23 mouse cellular contexts compared by ENCODE assay signal in the genomic region with DNA sequence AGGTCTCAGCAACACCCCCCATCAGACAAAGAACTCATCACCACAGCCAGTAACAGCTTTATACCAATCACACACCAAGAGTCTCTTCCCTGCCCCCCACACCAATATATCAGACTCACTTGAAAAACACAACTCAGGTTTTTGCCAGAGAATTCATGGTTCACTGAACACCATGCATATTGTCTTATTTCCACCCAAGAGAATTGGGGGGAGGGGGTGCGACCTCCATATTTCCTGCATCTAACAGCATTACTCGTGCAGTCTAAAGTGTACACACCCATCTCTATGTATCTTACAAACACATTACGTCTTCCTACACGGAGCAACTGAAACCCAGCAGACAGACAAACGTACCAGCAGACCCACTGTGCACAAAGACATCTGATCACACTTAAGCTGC. TPM values are rescaled to one million over a fixed set of nuclear protein-coding genes. Genes with fewer than 3 reads are reported as not detected.
"Had no signal": no experiment of that assay in that cellular context is flagged by ENCODE, and none has a peak within 500 bp of the region (broad histone marks: within the 10 kb centered on the region; RNA-seq: fewer than 3 reads in every experiment).

No protein-coding gene starts in this region.

- ATAC-seq: intestine, postnatal 0 days; liver, postnatal 0 days; lung, postnatal 0 days; midbrain, embryonic 16.5 days had no signal

- H3K4me3 ChIP-seq: limb, embryonic 12.5 days; limb, embryonic 15.5 days; midbrain, embryonic 12.5 days; stomach, embryonic 15.5 days had no signal

- H3K27ac ChIP-seq: limb, embryonic 12.5 days; limb, embryonic 15.5 days; liver, embryonic 14.5 days; macrophage; midbrain, embryonic 12.5 days; stomach, embryonic 15.5 days had no signal

- DNase-seq: kidney, adult 2 months; kidney, postnatal 14 days; kidney, postnatal 4 days; left cerebral cortex, postnatal 4 days; liver, postnatal 0 days; lung, embryonic 14.5 days; right cerebral cortex, adult 18-20 months; right cerebral cortex, postnatal 14 days; right cerebral cortex, postnatal 4 days; thymus, postnatal 25 days had no signal

- H3K27me3 ChIP-seq: stomach, embryonic 15.5 days had no signal

- H3K36me3 ChIP-seq: limb, embryonic 12.5 days; limb, embryonic 15.5 days; midbrain, embryonic 12.5 days; stomach, embryonic 15.5 days had no signal

- H3K9ac ChIP-seq: limb, embryonic 12.5 days; limb, embryonic 15.5 days; liver, embryonic 14.5 days; liver, postnatal 0 days; lung, embryonic 14.5 days; midbrain, embryonic 12.5 days; stomach, embryonic 15.5 days had no signal

- H3K4me2 ChIP-seq: limb, embryonic 12.5 days; limb, embryonic 15.5 days; liver, embryonic 11.5 days; lung, embryonic 14.5 days; midbrain, embryonic 12.5 days; stomach, embryonic 15.5 days had no signal

- H3K9me3 ChIP-seq: limb, embryonic 12.5 days; limb, embryonic 15.5 days; midbrain, embryonic 12.5 days; stomach, embryonic 15.5 days had no signal

RNA-seq across cellular contexts. Expression of a gene that starts 42.1 kb away (rescaled TPM):
- total RNA-seq: layer of hippocampus, adult 18-20 months; left cerebral cortex, postnatal 14 days had no signal
- polyA plus RNA-seq: neural tube, embryonic 14.5 days had no signal
